11 mouse cellular contexts compared by ENCODE assay signal in the genomic region with DNA sequence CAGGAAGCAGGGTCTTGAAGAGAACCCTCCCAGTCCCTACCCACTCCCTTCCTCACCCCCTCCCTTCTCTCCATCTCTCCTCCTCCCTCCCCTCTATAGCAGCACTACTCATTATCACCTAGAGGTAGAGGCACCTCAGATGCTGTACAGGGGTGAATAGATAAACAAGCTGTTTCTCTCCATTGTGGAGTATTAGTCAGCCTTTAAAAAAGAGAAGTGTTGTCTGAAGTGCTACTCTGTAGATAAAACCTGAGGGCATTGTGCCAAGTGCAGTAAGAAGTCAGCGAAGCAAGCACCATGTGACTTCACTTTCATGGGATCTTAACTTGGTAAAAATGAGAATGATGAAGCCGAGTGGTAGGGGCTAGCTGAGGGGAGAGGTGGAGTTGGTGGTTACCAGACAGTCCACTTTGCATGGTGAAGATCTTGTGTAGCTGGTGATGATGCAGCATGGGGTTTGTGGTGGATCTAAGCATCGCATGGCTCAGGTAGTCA. TPM values are rescaled to one million over a fixed set of nuclear protein-coding genes. Genes with fewer than 3 reads are reported as not detected.
DNase-seq lines count a peak whose midpoint lies in the region; ATAC-seq and TF ChIP-seq lines count a peak whose summit lies in the region.
"Had no signal": no experiment of that assay in that cellular context is flagged by ENCODE, and none has a peak within 500 bp of the region (broad histone marks: within the 10 kb centered on the region; RNA-seq: fewer than 3 reads in every experiment).

No protein-coding gene starts in this region.

- TF ChIP-seq CTCF in gastrocnemius, adult 2 months (IDR thresholded peaks at IDR 0.05): no peak
- no peak for TF ChIP-seq CTCF in MEL (IDR thresholded peaks at IDR 0.05 in 2 of 3, conservative IDR thresholded peaks at IDR 0.05 in 1 of 3; ENCODE audit: control insufficient read depth in 1 of 3, insufficient read depth in 1 of 3, low read depth in 2 of 3, low read length in 3 of 3, poor library complexity in 1 of 3, severe bottlenecking in 1 of 3)
- no peak for TF ChIP-seq CTCF in liver, embryonic 14.5 days (IDR thresholded peaks at IDR 0.05; ENCODE audit: low read depth)

- peak overlapping the region; percentile 37; the same call in 1 of the 2 replicates for H3K9ac ChIP-seq in MEL (ENCODE audit: control insufficient read depth, low read depth, low read length, poor library complexity, severe bottlenecking)
- no peak overlapping the region for H3K9ac ChIP-seq in liver, embryonic 14.5 days (replicated peaks)
- H3K9ac ChIP-seq in intestine, embryonic 15.5 days: no peak overlapping the region

- H3K9me3 ChIP-seq in MEL (replicated peaks; ENCODE audit: insufficient read depth, low read length): no peaks in the 10 kb centered on the region
- no peaks in the 10 kb centered on the region for H3K9me3 ChIP-seq in liver, embryonic 14.5 days (ENCODE audit: control insufficient read depth, low read length)
- H3K9me3 ChIP-seq in intestine, embryonic 15.5 days: no peaks in the 10 kb centered on the region

- no peak overlapping the region for H3K4me2 ChIP-seq in liver, embryonic 14.5 days (ENCODE audit: low read depth)
- H3K4me2 ChIP-seq in intestine, embryonic 15.5 days (replicated peaks): no peak overlapping the region

- DNase-seq in gastrocnemius, adult 2 months: no peak
- no peak for DNase-seq in gastrocnemius, postnatal 14 days
- peak; percentile 23 for DNase-seq in 3134 (ENCODE audit: extremely low read depth, insufficient read length, low spot score)
- DNase-seq in MEL (ENCODE audit: low read depth, low spot score): peak; percentile 97
- no peak for DNase-seq in liver, embryonic 14.5 days (ENCODE audit: low read depth in 3 of 3, low spot score in 3 of 3)
- DNase-seq in right cerebral cortex, postnatal 25 days: no peak
- no peak for DNase-seq in ovary, postnatal 10 days (ENCODE audit: low spot score)
- DNase-seq: adrenal gland, postnatal 36 days; layer of hippocampus, postnatal 36 days; lung, postnatal 14 days had no signal

- peak overlapping the region; percentile 84 for H3K27ac ChIP-seq in gastrocnemius, adult 2 months
- peak overlapping the region; percentile 92 for H3K27ac ChIP-seq in MEL (ENCODE audit: control insufficient read depth, low read depth, low read length)
- no peak overlapping the region for H3K27ac ChIP-seq in liver, embryonic 14.5 days
- H3K27ac ChIP-seq in intestine, embryonic 15.5 days: no peak overlapping the region

- no peak for TF ChIP-seq RAD21 in MEL (IDR thresholded peaks at IDR 0.05; ENCODE audit: low read depth, low read length)

- no peaks in the 10 kb centered on the region for H3K27me3 ChIP-seq in MEL (ENCODE audit: control insufficient read depth in 1 of 2, insufficient read depth in 2 of 2, low read length in 2 of 2)
- H3K27me3 ChIP-seq in liver, embryonic 14.5 days (ENCODE audit: control insufficient read depth, insufficient read depth, low read length): no peaks in the 10 kb centered on the region
- no peaks in the 10 kb centered on the region for H3K27me3 ChIP-seq in intestine, embryonic 15.5 days (replicated peaks)

- TF ChIP-seq POLR2A in MEL (IDR thresholded peaks at IDR 0.05; ENCODE audit: control insufficient read depth in 1 of 2, insufficient read depth in 1 of 2, low read depth in 1 of 2, low read length in 2 of 2, poor library complexity in 1 of 2): peak in 1 of 2 experiments; percentile 26; a peak in 2 of 4 replicates

- intact Hi-C loops in gastrocnemius, adult 2 months (cut with DNase I): no loop called here
- intact Hi-C loops in gastrocnemius, postnatal 14 days (cut with DNase I; ENCODE audit: low total_unique reads): no loop called here

- H3K79me2 ChIP-seq in MEL (ENCODE audit: control insufficient read depth, insufficient read depth, low read length, poor library complexity): peaks cover 73% of the 10 kb centered on the region

- H3K36me3 ChIP-seq in MEL (ENCODE audit: control insufficient read depth in 1 of 2, insufficient read depth in 2 of 2, low read length in 2 of 2): peaks cover 0 to 49% of the 10 kb centered on the region in 2 experiments; a peak in 2 of 4 replicates
- no peaks in the 10 kb centered on the region for H3K36me3 ChIP-seq in liver, embryonic 14.5 days (replicated peaks; ENCODE audit: control insufficient read depth, insufficient read depth, low read depth)
- 0 out of 2 replicates have a peak, but pooled peaks cover 4% of the 10 kb centered on the region for H3K36me3 ChIP-seq in intestine, embryonic 15.5 days

- TF ChIP-seq EP300 in MEL (IDR thresholded peaks at IDR 0.05; ENCODE audit: low read depth in 1 of 2, low read length in 2 of 2): peak; percentile 94 to 95
- TF ChIP-seq EP300 in liver, embryonic 14.5 days (IDR thresholded peaks at IDR 0.05; ENCODE audit: low read depth): no peak

- whole genome bisulfite sequencing in liver, embryonic 14.5 days (ENCODE audit: insufficient replicate concordance): 51% methylated on average over 3 of the region's 3 CpGs
- 78% methylated on average over 3 of the region's 3 CpGs for WGBS in intestine, embryonic 15.5 days

- peak; percentile 49; the same call in 1 of the 2 replicates for ATAC-seq in liver, embryonic 14.5 days (ENCODE audit: insufficient read depth)
- ATAC-seq in intestine, embryonic 15.5 days: no peak

- no peak overlapping the region for H3K4me3 ChIP-seq in gastrocnemius, adult 2 months
- H3K4me3 ChIP-seq in MEL (ENCODE audit: control insufficient read depth in 1 of 2, insufficient read depth in 1 of 2, low read depth in 2 of 2, low read length in 2 of 2): peak overlapping the region in 1 of 2 experiments; percentile 26; a peak in 2 of 4 replicates
- no peak overlapping the region for H3K4me3 ChIP-seq in liver, embryonic 14.5 days (ENCODE audit: insufficient read depth in 1 of 2, low read depth in 2 of 2, low read length in 2 of 2)
- no peak overlapping the region for H3K4me3 ChIP-seq in intestine, embryonic 15.5 days (replicated peaks)

- H3K4me1 ChIP-seq in MEL (ENCODE audit: control insufficient read depth in 1 of 2, insufficient read depth in 2 of 2, low read length in 2 of 2): peaks cover 23 to 58% of the 10 kb centered on the region in 2 experiments
- H3K4me1 ChIP-seq in liver, embryonic 14.5 days (replicated peaks; ENCODE audit: control insufficient read depth in 2 of 2, insufficient read depth in 2 of 2, low read length in 1 of 2): peaks cover 23 to 50% of the 10 kb centered on the region in 2 experiments
- peaks cover 24% of the 10 kb centered on the region for H3K4me1 ChIP-seq in intestine, embryonic 15.5 days (replicated peaks)

TF ChIP-seq in MEL, 35 proteins besides CTCF, POLR2A, EP300 and RAD21 (continues in another document):
- TF ChIP-seq ELF1 (IDR thresholded peaks at IDR 0.05; ENCODE audit: low read depth, low read length) (peak; percentile 54; the same call in 1 of the 2 replicates), GABPA (IDR thresholded peaks at IDR 0.05; ENCODE audit: low read depth, low read length) (no peak), ZC3H11A (IDR thresholded peaks at IDR 0.05; ENCODE audit: low read depth, low read length) (no peak), POLR2AphosphoS5 (IDR thresholded peaks at IDR 0.05; ENCODE audit: borderline replicate concordance, low read depth, low read length) (no peak), TBP (IDR thresholded peaks at IDR 0.05; ENCODE audit: low read depth, low read length) (no peak; the same call in 1 of the 2 replicates), KAT2A (conservative IDR thresholded peaks at IDR 0.05; ENCODE audit: low read depth, low read length) (no peak), JUND (IDR thresholded peaks at IDR 0.05; ENCODE audit: low read depth, low read length) (0 out of 2 replicates have a peak, but pooled peaks have one; percentile 12), HCFC1 (IDR thresholded peaks at IDR 0.05; ENCODE audit: low read depth, low read length) (no peak), USF1 (IDR thresholded peaks at IDR 0.05; ENCODE audit: low read depth, low read length) (peak; percentile 94), BHLHE40 (IDR thresholded peaks at IDR 0.05; ENCODE audit: borderline replicate concordance, low read depth, low read length) (peak; percentile 29; the same call in 1 of the 2 replicates), E2F4 (IDR thresholded peaks at IDR 0.05; ENCODE audit: borderline replicate concordance, low read depth, low read length) (no peak), MXI1 (IDR thresholded peaks at IDR 0.05; ENCODE audit: low read depth, low read length) (peak; percentile 95), SMC3 (IDR thresholded peaks at IDR 0.05; ENCODE audit: low read depth, low read length) (no peak), USF2 (IDR thresholded peaks at IDR 0.05; ENCODE audit: borderline replicate concordance in 1 of 2, insufficient read depth in 1 of 2, low read depth in 1 of 2, low read length in 2 of 2) (peak in 1 of 2 experiments; percentile 62; a peak in 2 of 4 replicates), SIN3A (IDR thresholded peaks at IDR 0.05; ENCODE audit: low read length) (peak; percentile 90), TCF12 (IDR thresholded peaks at IDR 0.05; ENCODE audit: low read depth, low read length) (peak; percentile 92), MYB (IDR thresholded peaks at IDR 0.05; ENCODE audit: low read depth, low read length) (no peak; the same call in 1 of the 2 replicates), CHD2 (IDR thresholded peaks at IDR 0.05; ENCODE audit: low read length) (no peak), GATA1 (IDR thresholded peaks at IDR 0.05; ENCODE audit: low read depth, low read length) (peak; percentile 97), ZMIZ1 (IDR thresholded peaks at IDR 0.05; ENCODE audit: low read depth, low read length) (no peak), NELFE (IDR thresholded peaks at IDR 0.05; ENCODE audit: low read depth, low read length) (no peak), MAZ (IDR thresholded peaks at IDR 0.05; ENCODE audit: low read depth, low read length) (peak; percentile 99), ZNF384 (IDR thresholded peaks at IDR 0.05; ENCODE audit: low read depth, low read length) (peak; percentile 49), MYC (IDR thresholded peaks at IDR 0.05; ENCODE audit: low read depth, low read length) (peak; percentile 94), UBTF (IDR thresholded peaks at IDR 0.05; ENCODE audit: borderline replicate concordance, insufficient read depth, low read depth, low read length) (no peak), MAX (IDR thresholded peaks at IDR 0.05; ENCODE audit: low read length) (peak; percentile 91), RCOR1 (IDR thresholded peaks at IDR 0.05; ENCODE audit: low read depth, low read length) (peak; percentile 91)

RNA-seq across cellular contexts. Expression of a gene that starts 12.7 kb away (rescaled TPM):
- 100 to 1,000 TPM; 135 to 139 TPM for total RNA-seq in gastrocnemius, adult 2 months (2021)
- 10 to 100 TPM; 75.7 to 81.9 TPM for total RNA-seq in gastrocnemius, postnatal 14 days (2021)
- 69.7 and 77.0 TPM in 2 replicates for total RNA-seq in MEL (2012; rRNA removed)
- 10 to 100 TPM; 57.2 to 88.3 TPM for polyA plus RNA-seq in MEL (2012; ENCODE audit: insufficient read depth in 1 of 2, insufficient read length in 2 of 2, low read depth in 1 of 2, low replicate concordance in 2 of 2, missing spikeins in 1 of 2)
- 10.1 and 11.1 TPM in 2 replicates for polyA plus RNA-seq in liver, embryonic 14.5 days (2012; rRNA removed)
- 3.9 and 5.5 TPM in 2 replicates for polyA plus RNA-seq in liver, embryonic 14.5 days (2014; fragmentation: Nextera tagmentation; extraction: Ambion mirVana)
- 11.8 and 12.3 TPM in 2 replicates for polyA plus RNA-seq in intestine, embryonic 15.5 days (2015; fragmentation: Nextera tagmentation; extraction: Ambion mirVana)

Comparison
In these comparisons a context has a peak if more than half of its experiments do, and no peak if none do; other contexts are left out.
1. DNase-seq: peak in 3134 (single experiment) and MEL (single experiment); none in gastrocnemius, adult 2 months (single experiment), gastrocnemius, postnatal 14 days (single experiment), liver, embryonic 14.5 days (0 of 3), right cerebral cortex, postnatal 25 days (single experiment) and ovary, postnatal 10 days (single experiment).
2. H3K27ac ChIP-seq: peak in gastrocnemius, adult 2 months (single experiment) and MEL (single experiment); none in liver, embryonic 14.5 days (single experiment) and intestine, embryonic 15.5 days (single experiment).